Mouse (Mus musculus): Measurements from ENCODE around the gene Gm4881. TPM values are rescaled to one million over a fixed set of nuclear protein-coding genes. Genes with fewer than 3 reads are reported as not detected.
A peak's percentile ranks its signal among the peaks of the same experiment; 100 is the strongest.
"Not testable (repeated sequence)": the region's sequence is repeated elsewhere in the genome, so short reads cannot be mapped to it uniquely, and the experiment has no call there.

Gm4881 gene
- polyA plus RNA-seq, 1 experiment, result 1.6 TPM

- Histone ChIP-seq H3K27ac (ENCODE audit: control insufficient read depth, insufficient read depth, low read depth, low read length) (no peak overlapping the region), H3K36me3 (ENCODE audit: control insufficient read depth, insufficient read depth, low read length) (no peaks in the 10 kb centered on the region), H3K27me3 (ENCODE audit: control insufficient read depth, insufficient read depth, low read length) (no peaks in the 10 kb centered on the region), H3K4me3 (ENCODE audit: control insufficient read depth, low read depth, low read length) (no peak overlapping the region), H3K4me1 (ENCODE audit: control insufficient read depth, insufficient read depth, low read length) (peaks cover 3% of the 10 kb centered on the region; the same call in 1 of the 2 replicates)
- TF ChIP-seq CTCF (IDR thresholded peaks at IDR 0.05; ENCODE audit: control insufficient read depth, insufficient read depth, insufficient replicate concordance, low read depth, low read length) (no peak), POLR2A (IDR thresholded peaks at IDR 0.05; ENCODE audit: control insufficient read depth, low read depth, low read length) (no peak)
These were observed 46.3 kb downstream of the Gm4881 start for GRCm38 (mm10) chr7:24897959-24898358.

- no peaks in the 10 kb centered on the region for H3K4me1 ChIP-seq (ENCODE audit: control insufficient read depth, insufficient read depth, low read length)
- no peaks in the 10 kb centered on the region for H3K27me3 ChIP-seq (ENCODE audit: control insufficient read depth, insufficient read depth, low read length)
- no peak within 1 kb of the TSS for H3K4me3 ChIP-seq (ENCODE audit: control insufficient read depth, low read depth, low read length)
- no peaks in the 10 kb centered on the region for H3K36me3 ChIP-seq (ENCODE audit: control insufficient read depth, insufficient read depth, low read length)
- TF ChIP-seq POLR2A (IDR thresholded peaks at IDR 0.05; ENCODE audit: control insufficient read depth, low read depth, low read length) (no peak), CTCF (IDR thresholded peaks at IDR 0.05; ENCODE audit: control insufficient read depth, insufficient read depth, insufficient replicate concordance, low read depth, low read length) (no peak)
- no peak within 1 kb of the TSS for H3K27ac ChIP-seq (ENCODE audit: control insufficient read depth, insufficient read depth, low read depth, low read length)
These were observed 47.1 kb downstream of the Gm4881 start, which contains the start of gene Cd79a for GRCm38 (mm10) chr7:24897224-24897623. Gene Cd79a, plus strand, starts transcription at chr7:24897381.

GRCm38 (mm10) chr7:24896269-24896668, 48.0 kb downstream of the Gm4881 start:
- no peaks in the 10 kb centered on the region for H3K27me3 ChIP-seq (ENCODE audit: control insufficient read depth, insufficient read depth, low read length)
- H3K36me3 ChIP-seq (ENCODE audit: control insufficient read depth, insufficient read depth, low read length), result no peaks in the 10 kb centered on the region
- H3K27ac ChIP-seq (ENCODE audit: control insufficient read depth, insufficient read depth, low read depth, low read length), result no peak overlapping the region
- TF ChIP-seq CTCF (IDR thresholded peaks at IDR 0.05; ENCODE audit: control insufficient read depth, insufficient read depth, insufficient replicate concordance, low read depth, low read length) (no peak), POLR2A (IDR thresholded peaks at IDR 0.05; ENCODE audit: control insufficient read depth, low read depth, low read length) (no peak)
- H3K4me3 ChIP-seq (ENCODE audit: control insufficient read depth, low read depth, low read length), result no peak overlapping the region
- H3K4me1 ChIP-seq (ENCODE audit: control insufficient read depth, insufficient read depth, low read length), result no peaks in the 10 kb centered on the region

GRCm38 (mm10) chr7:24895749-24896148, 48.5 kb downstream of the Gm4881 start:
- not testable (repeated sequence) for H3K36me3 ChIP-seq (ENCODE audit: control insufficient read depth, insufficient read depth, low read length)

DNA sequence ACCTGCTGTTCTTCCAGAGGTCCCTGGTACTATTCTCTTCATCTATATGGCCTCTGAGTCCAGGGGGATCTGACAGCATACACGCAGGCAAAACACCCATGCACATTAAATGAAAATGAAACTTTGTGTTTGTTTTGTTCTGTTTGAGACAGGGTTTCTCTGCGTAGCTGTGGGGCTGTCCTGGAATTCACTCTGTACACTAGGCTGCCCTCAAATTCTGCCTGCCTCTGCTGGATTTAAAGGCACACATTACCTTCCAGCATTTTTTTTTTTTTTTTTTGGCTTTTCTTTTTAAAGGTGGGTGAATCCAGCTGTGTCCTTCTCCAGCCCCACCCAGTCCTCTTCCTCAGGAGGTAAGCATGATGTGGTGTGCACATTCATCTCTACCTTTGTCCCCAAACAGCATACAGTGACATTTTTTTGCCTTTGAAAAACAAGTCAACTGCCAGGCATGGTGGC, 52.1 kb downstream of the Gm4881 start:
- Histone ChIP-seq H3K4me1 (ENCODE audit: control insufficient read depth, insufficient read depth, low read length) (no peaks in the 10 kb centered on the region), H3K36me3 (ENCODE audit: control insufficient read depth, insufficient read depth, low read length) (no peaks in the 10 kb centered on the region; the same call in 1 of the 2 replicates), H3K27ac (ENCODE audit: control insufficient read depth, insufficient read depth, low read depth, low read length) (no peak overlapping the region), H3K4me3 (ENCODE audit: control insufficient read depth, low read depth, low read length) (no peak overlapping the region), H3K27me3 (ENCODE audit: control insufficient read depth, insufficient read depth, low read length) (no peaks in the 10 kb centered on the region)
- TF ChIP-seq POLR2A (IDR thresholded peaks at IDR 0.05; ENCODE audit: control insufficient read depth, low read depth, low read length), result no peak
- no peak for TF ChIP-seq CTCF (IDR thresholded peaks at IDR 0.05; ENCODE audit: control insufficient read depth, insufficient read depth, insufficient replicate concordance, low read depth, low read length)

More at GRCm38 (mm10) chr7:24895749-24896148, 48.5 kb downstream of the Gm4881 start:
- H3K27me3 ChIP-seq (ENCODE audit: control insufficient read depth, insufficient read depth, low read length); H3K4me1 ChIP-seq (ENCODE audit: control insufficient read depth, insufficient read depth, low read length); H3K27ac ChIP-seq (ENCODE audit: control insufficient read depth, insufficient read depth, low read depth, low read length); H3K4me3 ChIP-seq (ENCODE audit: control insufficient read depth, low read depth, low read length): not testable (repeated sequence)

DNA sequence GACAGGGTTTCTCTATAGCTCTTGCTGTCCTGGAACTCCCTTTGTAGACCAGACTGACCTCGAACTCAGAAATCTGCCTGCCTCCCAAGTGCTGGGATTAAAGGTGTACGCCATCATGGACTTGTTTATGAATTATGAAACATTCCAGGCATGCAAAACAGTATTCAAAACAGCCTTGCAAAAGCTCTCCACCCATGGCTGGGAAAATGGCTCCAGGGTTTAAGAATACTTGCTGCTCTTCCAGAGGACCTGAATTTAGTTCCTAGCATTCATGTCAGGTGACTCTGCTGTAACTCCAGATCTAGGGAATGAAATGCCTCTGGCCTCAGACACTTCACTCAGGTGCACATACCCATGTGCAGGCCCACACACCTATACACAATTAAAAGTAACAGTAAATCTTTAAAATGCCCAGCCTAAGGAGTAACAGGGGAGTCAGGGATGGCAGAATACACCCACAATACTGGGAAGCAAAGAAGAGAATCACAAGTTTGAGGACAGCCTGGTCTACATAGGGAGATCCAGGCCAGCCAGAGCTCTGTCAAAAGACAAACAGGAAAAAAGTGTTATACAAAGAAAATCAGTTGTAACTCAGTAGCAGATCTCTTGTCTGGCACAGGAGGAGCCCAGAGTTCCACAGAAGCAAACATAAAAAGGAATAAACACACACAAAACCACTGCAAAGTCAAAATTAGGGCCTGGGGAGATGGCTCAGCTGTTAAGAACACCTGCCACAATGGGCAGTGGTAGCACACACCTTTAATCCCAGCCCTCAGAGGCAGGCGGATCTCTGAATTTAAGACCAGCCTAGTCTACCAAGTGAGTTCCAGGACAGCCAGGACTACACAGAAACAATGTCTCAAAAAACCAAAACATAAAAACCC, 52.8 kb downstream of the Gm4881 start:
- no peaks in the 10 kb centered on the region; the same call in 1 of the 2 replicates for H3K36me3 ChIP-seq (ENCODE audit: control insufficient read depth, insufficient read depth, low read length)
- H3K27ac ChIP-seq (ENCODE audit: control insufficient read depth, insufficient read depth, low read depth, low read length), result no peak overlapping the region
- TF ChIP-seq CTCF (IDR thresholded peaks at IDR 0.05; ENCODE audit: control insufficient read depth, insufficient read depth, insufficient replicate concordance, low read depth, low read length), result no peak
- TF ChIP-seq POLR2A (IDR thresholded peaks at IDR 0.05; ENCODE audit: control insufficient read depth, low read depth, low read length), result no peak
- no peaks in the 10 kb centered on the region for H3K4me1 ChIP-seq (ENCODE audit: control insufficient read depth, insufficient read depth, low read length)
- no peaks in the 10 kb centered on the region for H3K27me3 ChIP-seq (ENCODE audit: control insufficient read depth, insufficient read depth, low read length)
- H3K4me3 ChIP-seq (ENCODE audit: control insufficient read depth, low read depth, low read length), result no peak overlapping the region

DNA sequence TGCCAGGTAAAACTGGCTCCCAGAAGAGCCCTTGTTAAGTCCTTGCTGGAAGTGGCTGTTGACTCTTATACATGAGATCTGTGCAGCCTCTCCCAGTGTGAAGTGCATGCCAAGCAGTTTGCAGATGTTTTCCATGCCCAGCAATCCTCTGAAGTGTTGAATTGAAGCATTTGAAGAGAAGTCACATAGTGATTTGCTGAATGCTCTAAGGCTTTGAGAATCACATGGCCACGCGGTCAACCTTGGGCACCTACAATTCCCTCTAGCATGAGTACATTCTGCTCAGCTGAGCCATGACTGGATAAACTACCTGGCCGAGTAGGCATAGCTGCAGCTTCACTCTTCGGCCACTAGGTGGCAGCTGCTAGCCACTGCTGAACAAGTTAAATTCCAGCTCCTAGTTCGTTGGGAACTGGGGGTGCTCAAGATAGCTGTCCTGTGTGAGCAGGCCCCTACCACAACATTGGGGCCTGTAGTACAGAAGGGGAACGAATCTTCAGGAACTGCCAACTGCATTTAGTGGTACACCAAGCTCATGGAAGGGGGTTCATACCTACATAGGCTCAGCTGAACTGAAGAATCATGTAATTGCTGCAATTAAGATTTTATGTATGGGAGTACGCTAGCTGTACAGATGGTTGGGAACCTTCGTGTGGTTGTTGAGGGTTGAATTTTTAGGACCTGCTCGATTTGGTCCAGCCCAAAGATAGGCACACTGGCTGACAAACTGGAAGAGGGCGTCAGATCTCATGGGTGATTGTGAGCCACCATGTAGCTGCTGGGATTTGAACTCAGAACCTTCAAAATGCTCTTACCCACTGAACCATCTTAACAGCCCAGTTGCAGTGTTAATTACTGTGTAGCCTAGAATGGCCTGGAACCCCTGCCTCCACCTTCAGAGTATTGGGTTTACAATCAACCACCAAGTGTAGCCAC, 53.7 kb downstream of the Gm4881 start:
- H3K27ac ChIP-seq (ENCODE audit: control insufficient read depth, insufficient read depth, low read depth, low read length), result no peak overlapping the region
- no peak overlapping the region for H3K4me3 ChIP-seq (ENCODE audit: control insufficient read depth, low read depth, low read length)
- TF ChIP-seq POLR2A (IDR thresholded peaks at IDR 0.05; ENCODE audit: control insufficient read depth, low read depth, low read length), result no peak
- peak; percentile 95; the same call in 1 of the 2 replicates for TF ChIP-seq CTCF (IDR thresholded peaks at IDR 0.05; ENCODE audit: control insufficient read depth, insufficient read depth, insufficient replicate concordance, low read depth, low read length)
- peaks cover 3% of the 10 kb centered on the region; the same call in 1 of the 2 replicates for H3K36me3 ChIP-seq (ENCODE audit: control insufficient read depth, insufficient read depth, low read length)
- no peaks in the 10 kb centered on the region for H3K27me3 ChIP-seq (ENCODE audit: control insufficient read depth, insufficient read depth, low read length)
- peaks cover 3% of the 10 kb centered on the region; the same call in 1 of the 2 replicates for H3K4me1 ChIP-seq (ENCODE audit: control insufficient read depth, insufficient read depth, low read length)
